Mouse (Mus musculus) megakaryocyte, embryonic 14.5 days (primary cell): ENCODE measurements around the gene Ccdc63.

ENCODE experiments used
- FLI1 ChIP-seq: IDR thresholded peaks from 2 replicates; pipeline ENCODE4 v1.6.1; 2012; ENCODE audit warnings: low read length, inconsistent platforms, mixed read lengths
- GATA1 ChIP-seq: IDR thresholded peaks from 3 replicates; pipeline ENCODE4 v1.6.1; 2012; ENCODE audit warnings: mixed read lengths, low read length, inconsistent platforms, borderline replicate concordance

DNA sequence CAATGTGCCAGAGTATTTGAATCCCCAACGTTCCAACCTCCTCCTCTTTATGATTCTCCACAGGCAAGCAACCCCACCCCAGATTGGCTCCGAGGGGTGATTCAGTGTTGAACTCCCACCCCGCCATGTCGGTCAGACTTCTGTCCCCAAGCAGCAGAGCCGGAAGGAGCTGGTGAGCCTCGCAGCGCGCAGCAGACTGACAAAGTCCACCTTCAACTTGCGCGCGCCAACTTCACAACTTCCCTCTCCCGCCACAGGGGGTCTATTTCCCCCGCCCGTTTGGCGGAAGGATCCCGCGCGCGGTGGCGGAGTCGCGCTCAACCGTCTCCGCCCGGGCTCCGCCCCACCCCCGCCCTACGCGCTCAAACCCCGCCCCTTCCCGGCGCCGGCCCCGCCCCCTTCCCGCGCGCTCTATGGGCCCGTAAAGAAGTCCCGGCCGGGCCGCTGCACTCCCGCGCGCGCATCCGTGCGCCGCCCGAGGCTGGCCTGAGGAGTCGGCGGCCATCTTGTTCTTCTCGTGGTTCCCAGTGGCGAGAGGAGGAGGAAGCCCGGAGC, 17.3 kb upstream of the Ccdc63 start, which contains the start of gene Ppp1cc:
- no peak for TF ChIP-seq GATA1
- no peak for TF ChIP-seq FLI1
